Mouse (Mus musculus): ENCODE measurements at regions not wholly inside any gene's neighbourhood (a gene's known extent, or its start where the extent isn't known, plus 50 kb on each side); places are given as distances from the start of the nearest gene placed in this dataset.
"Not testable (repeated sequence)": the region's sequence is repeated elsewhere in the genome, so short reads cannot be mapped to it uniquely, and the experiment has no call there.

DNA sequence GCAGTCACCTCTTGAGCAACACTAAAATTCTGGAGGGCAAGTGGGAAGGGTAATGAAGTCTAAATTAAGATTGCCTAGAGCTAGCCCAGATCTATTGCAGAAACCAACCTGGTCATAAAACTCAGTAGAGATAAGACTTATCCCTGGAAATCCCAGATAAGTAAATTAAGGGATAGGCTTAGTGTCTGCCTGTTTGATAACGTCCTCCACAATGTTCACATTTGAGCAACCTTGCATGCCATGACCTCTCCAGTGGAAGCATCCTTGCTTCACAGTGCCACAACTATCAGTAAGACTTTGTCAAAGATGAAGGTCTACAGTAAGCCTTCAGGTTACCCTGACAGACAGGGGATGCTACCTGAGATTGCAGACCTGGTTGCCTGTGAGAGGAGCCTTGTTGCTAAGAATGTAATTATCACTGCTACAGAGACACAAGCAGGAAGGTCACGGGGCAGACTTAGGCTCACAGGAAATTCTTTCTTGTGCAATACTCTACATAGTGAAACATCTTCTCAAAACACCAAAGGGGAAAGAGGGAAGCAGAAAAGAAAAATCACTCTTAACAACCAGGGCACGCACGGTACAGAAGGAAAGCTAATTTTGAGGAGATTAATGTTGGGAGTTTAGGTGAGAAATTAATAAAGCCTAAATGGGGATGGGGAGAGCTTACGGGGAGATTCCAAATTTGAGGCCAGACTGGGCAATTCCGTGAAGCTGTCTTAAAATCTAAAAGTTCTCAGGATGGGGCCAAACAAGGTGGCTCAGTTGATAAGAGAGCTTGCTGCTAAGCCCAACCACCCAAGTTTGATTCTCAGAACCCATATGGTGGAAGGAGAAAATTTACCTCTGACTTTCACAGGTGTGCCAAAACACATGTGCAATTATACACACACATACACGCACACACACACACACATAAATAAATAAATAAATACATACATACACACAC lies 56.9 kb upstream of the Prdm9 start:
- Histone ChIP-seq H3K27ac (ENCODE audit: low read depth, low read length) (no peak overlapping the region), H3K9ac (ENCODE audit: low read length) (no peak overlapping the region), H3K4me1 (ENCODE audit: control insufficient read depth, insufficient read depth, low read length) (no peaks in the 10 kb centered on the region), H3K4me2 (ENCODE audit: low read length) (no peak overlapping the region), H3K27me3 (replicated peaks; ENCODE audit: control insufficient read depth, insufficient read depth, low read length) (no peaks in the 10 kb centered on the region), H3K36me3 (ENCODE audit: control insufficient read depth, insufficient read depth, low read length) (no peaks in the 10 kb centered on the region), H3K4me3 (ENCODE audit: low read depth, low read length) (no peak overlapping the region), H3K9me3 (replicated peaks; ENCODE audit: control insufficient read depth, low read length) (no peaks in the 10 kb centered on the region)
- no peak for DNase-seq (ENCODE audit: low spot score)
- WGBS = 86% methylated on average over 7 of the region's 7 CpGs
- no peak for ATAC-seq

DNA sequence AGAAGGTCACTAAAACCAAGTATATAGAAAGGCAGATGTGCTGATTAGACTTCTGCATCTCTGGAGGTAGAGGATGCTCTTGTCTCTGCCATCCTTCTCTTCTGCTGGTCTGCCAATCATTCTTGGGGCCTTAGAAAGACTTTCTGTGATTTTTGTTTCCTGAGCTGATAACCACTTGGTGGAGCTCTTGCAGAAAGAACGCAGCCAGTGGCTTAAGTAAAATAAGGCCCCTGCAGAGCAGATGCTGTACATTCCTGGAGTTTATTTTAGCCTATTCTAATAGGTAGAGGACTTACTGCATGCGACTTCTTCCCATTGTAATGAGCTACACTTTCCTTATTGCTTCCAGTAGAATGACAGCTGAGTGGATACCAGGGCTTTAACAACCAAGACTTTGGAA lies 58.8 kb upstream of the Prdm9 start:
- Histone ChIP-seq H3K9ac (ENCODE audit: low read length) (no peak overlapping the region), H3K27me3 (replicated peaks; ENCODE audit: control insufficient read depth, insufficient read depth, low read length) (no peaks in the 10 kb centered on the region), H3K36me3 (ENCODE audit: control insufficient read depth, insufficient read depth, low read length) (no peaks in the 10 kb centered on the region), H3K9me3 (replicated peaks; ENCODE audit: control insufficient read depth, low read length) (no peaks in the 10 kb centered on the region), H3K4me1 (ENCODE audit: control insufficient read depth, insufficient read depth, low read length) (no peaks in the 10 kb centered on the region), H3K4me2 (ENCODE audit: low read length) (no peak overlapping the region), H3K27ac (ENCODE audit: low read depth, low read length) (no peak overlapping the region), H3K4me3 (ENCODE audit: low read depth, low read length) (no peak overlapping the region)
- no peak for ATAC-seq
- peak; percentile 57 for DNase-seq (ENCODE audit: low spot score)
- WGBS = 5% methylated on average over 2 of the region's 2 CpGs

GRCm38 (mm10) chr17:15630792-15631191 lies 66.6 kb upstream of the Prdm9 start:
- no peak for DNase-seq (ENCODE audit: low spot score)
- Histone ChIP-seq H3K36me3 (ENCODE audit: control insufficient read depth, insufficient read depth, low read length) (no peaks in the 10 kb centered on the region), H3K9ac (ENCODE audit: low read length) (no peak overlapping the region), H3K27me3 (replicated peaks; ENCODE audit: control insufficient read depth, insufficient read depth, low read length) (no peaks in the 10 kb centered on the region), H3K4me3 (ENCODE audit: low read depth, low read length) (no peak overlapping the region), H3K27ac (ENCODE audit: low read depth, low read length) (no peak overlapping the region), H3K4me1 (ENCODE audit: control insufficient read depth, insufficient read depth, low read length) (no peaks in the 10 kb centered on the region), H3K4me2 (ENCODE audit: low read length) (no peak overlapping the region), H3K9me3 (replicated peaks; ENCODE audit: control insufficient read depth, low read length) (no peaks in the 10 kb centered on the region)
- 86% methylated on average over 5 of the region's 5 CpGs for WGBS
- ATAC-seq = no peak

DNA sequence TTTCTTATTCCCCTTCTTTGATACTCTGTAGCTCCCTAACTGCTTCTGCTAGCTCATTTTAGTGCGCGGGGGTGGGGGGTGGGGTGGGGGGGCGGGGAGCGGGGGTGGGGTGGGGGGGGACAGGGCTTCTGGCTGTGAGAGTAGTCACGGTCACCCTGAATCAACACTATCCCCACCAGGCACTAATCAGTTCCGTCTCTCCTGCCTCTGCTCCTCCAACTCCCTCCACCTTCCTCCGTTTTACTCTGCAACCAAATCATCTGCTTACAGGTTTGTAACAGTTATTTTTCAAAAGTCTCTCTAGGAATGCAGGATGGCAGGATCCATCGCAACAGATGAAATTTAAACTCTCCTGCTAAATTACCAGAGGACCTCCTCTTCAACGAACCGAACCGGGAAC lies 67.5 kb upstream of the Prdm9 start:
- no peaks in the 10 kb centered on the region for H3K9me3 ChIP-seq (replicated peaks; ENCODE audit: control insufficient read depth, low read length)
- H3K4me1 ChIP-seq (ENCODE audit: control insufficient read depth, insufficient read depth, low read length) = no peaks in the 10 kb centered on the region
- no peaks in the 10 kb centered on the region for H3K27me3 ChIP-seq (replicated peaks; ENCODE audit: control insufficient read depth, insufficient read depth, low read length)
- H3K27ac ChIP-seq (ENCODE audit: low read depth, low read length) = no peak overlapping the region
- H3K4me3 ChIP-seq (ENCODE audit: low read depth, low read length) = no peak overlapping the region
- WGBS = 30% methylated on average over 11 of the region's 11 CpGs
- no peak for ATAC-seq
- no peak for DNase-seq (ENCODE audit: low spot score)
- H3K4me2 ChIP-seq (ENCODE audit: low read length) = no peak overlapping the region
- no peak overlapping the region for H3K9ac ChIP-seq (ENCODE audit: low read length)
- no peaks in the 10 kb centered on the region for H3K36me3 ChIP-seq (ENCODE audit: control insufficient read depth, insufficient read depth, low read length)

GRCm38 (mm10) chr17:15632090-15632489 lies 67.9 kb upstream of the Prdm9 start:
- DNase-seq (ENCODE audit: low spot score) = no peak
- H3K4me3 ChIP-seq (ENCODE audit: low read depth, low read length) = no peak overlapping the region
- H3K36me3 ChIP-seq (ENCODE audit: control insufficient read depth, insufficient read depth, low read length) = no peaks in the 10 kb centered on the region
- H3K27ac ChIP-seq (ENCODE audit: low read depth, low read length) = no peak overlapping the region
- no peaks in the 10 kb centered on the region for H3K27me3 ChIP-seq (replicated peaks; ENCODE audit: control insufficient read depth, insufficient read depth, low read length)
- H3K9ac ChIP-seq (ENCODE audit: low read length) = no peak overlapping the region
- no peak for ATAC-seq
- H3K4me1 ChIP-seq (ENCODE audit: control insufficient read depth, insufficient read depth, low read length) = no peaks in the 10 kb centered on the region
- 36% methylated on average over 1 of the region's 1 CpGs for WGBS
- no peaks in the 10 kb centered on the region for H3K9me3 ChIP-seq (replicated peaks; ENCODE audit: control insufficient read depth, low read length)
- no peak overlapping the region for H3K4me2 ChIP-seq (ENCODE audit: low read length)

DNA sequence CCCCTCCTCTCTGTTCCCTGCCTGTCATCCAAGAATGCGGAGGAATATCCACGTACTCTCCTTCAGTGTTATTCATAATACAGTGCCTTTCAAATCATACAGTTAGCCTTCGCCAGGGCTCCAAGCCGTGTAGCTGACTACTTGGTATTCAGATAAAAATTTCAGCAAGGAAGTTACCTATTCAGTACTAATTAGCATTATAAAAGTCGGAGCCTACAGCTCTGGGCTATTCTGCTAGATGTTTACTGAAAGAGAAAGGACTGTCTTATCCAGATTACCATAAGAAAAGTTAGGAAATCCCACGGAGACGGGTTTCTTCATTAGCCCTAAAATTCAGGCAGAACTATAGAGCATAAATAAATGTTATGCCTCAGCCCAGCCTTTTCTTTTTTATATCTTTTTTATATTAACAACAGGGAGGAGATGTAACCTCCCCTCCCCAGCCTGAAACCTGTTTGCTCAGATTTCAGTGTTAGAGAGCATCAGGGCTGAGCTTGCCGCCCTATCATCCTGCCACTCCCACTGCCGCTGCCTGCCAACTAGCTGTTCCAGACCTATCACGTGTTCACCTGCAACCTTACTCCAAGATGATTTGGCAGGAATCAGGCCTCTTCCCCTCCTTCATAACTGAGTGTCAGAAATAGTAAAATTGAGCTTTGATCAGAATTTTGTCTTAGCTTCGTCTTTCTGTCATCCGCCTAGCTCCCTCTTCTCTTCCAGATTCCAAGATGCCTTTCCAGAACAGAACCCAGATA lies 65.5 kb upstream of the Chd1 start:
- not testable (repeated sequence) for H3K27me3 ChIP-seq (replicated peaks; ENCODE audit: control insufficient read depth, insufficient read depth, low read length); H3K9me3 ChIP-seq (replicated peaks; ENCODE audit: control insufficient read depth, low read length); H3K4me3 ChIP-seq (ENCODE audit: low read depth, low read length); H3K9ac ChIP-seq (ENCODE audit: low read length); H3K4me1 ChIP-seq (ENCODE audit: control insufficient read depth, insufficient read depth, low read length); H3K27ac ChIP-seq (ENCODE audit: low read depth, low read length); ATAC-seq; H3K36me3 ChIP-seq (ENCODE audit: control insufficient read depth, insufficient read depth, low read length); H3K4me2 ChIP-seq (ENCODE audit: low read length)
- 38% methylated on average over 12 of the region's 12 CpGs for WGBS
- peak; percentile 4 for DNase-seq (ENCODE audit: low spot score)

DNA sequence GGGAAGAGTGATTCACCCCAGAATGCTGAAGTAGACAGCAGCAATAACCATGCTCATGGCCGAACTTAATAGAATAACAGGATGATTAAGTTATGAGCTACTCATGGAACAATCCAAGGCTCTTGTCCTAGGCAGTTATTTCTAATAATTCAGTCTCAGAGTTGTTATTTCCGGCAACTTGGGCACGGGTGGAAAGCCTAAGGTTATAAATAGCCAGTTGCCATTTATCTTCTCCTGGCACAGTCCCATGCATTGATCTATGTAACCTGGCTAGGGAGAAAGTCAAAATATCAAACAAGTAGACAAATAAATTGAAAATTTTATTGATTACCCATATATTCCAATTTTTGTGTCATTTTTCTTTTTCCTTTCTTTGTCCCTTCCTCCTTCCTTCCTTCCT lies 64.0 kb upstream of the Chd1 start:
- H3K27me3 ChIP-seq (replicated peaks; ENCODE audit: control insufficient read depth, insufficient read depth, low read length) = no peaks in the 10 kb centered on the region
- no peak overlapping the region for H3K4me3 ChIP-seq (ENCODE audit: low read depth, low read length)

DNA sequence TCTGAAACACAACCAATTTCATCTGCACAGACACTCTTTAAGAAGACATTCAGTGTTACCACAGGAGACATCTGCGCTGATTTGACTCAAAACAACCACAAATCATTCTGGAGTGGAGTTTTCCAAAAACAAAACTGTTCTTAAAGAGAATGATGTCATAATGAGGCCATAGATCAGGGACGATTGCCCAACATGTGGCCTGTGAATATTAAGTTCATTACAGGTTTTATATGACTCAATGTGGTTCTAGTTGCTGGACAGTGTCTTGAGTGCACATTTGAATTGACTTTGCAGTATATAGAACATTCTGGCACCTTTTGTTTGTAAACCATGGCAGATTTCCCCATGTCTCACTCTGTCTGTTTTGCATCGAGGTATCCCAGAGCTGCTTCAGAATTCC lies 63.0 kb upstream of the Chd1 start:
- H3K9me3 ChIP-seq (replicated peaks; ENCODE audit: control insufficient read depth, low read length) = no peaks in the 10 kb centered on the region
- H3K4me3 ChIP-seq (ENCODE audit: low read depth, low read length) = no peak overlapping the region
- H3K27me3 ChIP-seq (replicated peaks; ENCODE audit: control insufficient read depth, insufficient read depth, low read length) = no peaks in the 10 kb centered on the region
- DNase-seq (ENCODE audit: low spot score) = no peak
- no peak overlapping the region for H3K27ac ChIP-seq (ENCODE audit: low read depth, low read length)
- WGBS = 85% methylated on average over 3 of the region's 3 CpGs
- no peak overlapping the region for H3K9ac ChIP-seq (ENCODE audit: low read length)
- H3K4me2 ChIP-seq (ENCODE audit: low read length) = no peak overlapping the region
- ATAC-seq = no peak
- no peaks in the 10 kb centered on the region for H3K4me1 ChIP-seq (ENCODE audit: control insufficient read depth, insufficient read depth, low read length)
- no peaks in the 10 kb centered on the region for H3K36me3 ChIP-seq (ENCODE audit: control insufficient read depth, insufficient read depth, low read length)

More for the DNA sequence above, 64.0 kb upstream of the Chd1 start:
- DNase-seq (ENCODE audit: low spot score) (no peak), ATAC-seq (no peak)
- H3K4me2 ChIP-seq (ENCODE audit: low read length) = no peak overlapping the region
- no peaks in the 10 kb centered on the region for H3K36me3 ChIP-seq (ENCODE audit: control insufficient read depth, insufficient read depth, low read length)
- 90% methylated on average over 3 of the region's 3 CpGs for WGBS
- no peak overlapping the region for H3K27ac ChIP-seq (ENCODE audit: low read depth, low read length)
- H3K4me1 ChIP-seq (ENCODE audit: control insufficient read depth, insufficient read depth, low read length) = no peaks in the 10 kb centered on the region
- H3K9ac ChIP-seq (ENCODE audit: low read length) = no peak overlapping the region
- H3K9me3 ChIP-seq (replicated peaks; ENCODE audit: control insufficient read depth, low read length) = no peaks in the 10 kb centered on the region

- Histone ChIP-seq H3K4me3 (ENCODE audit: low read depth, low read length) (no peak overlapping the region), H3K4me1 (ENCODE audit: control insufficient read depth, insufficient read depth, low read length) (no peaks in the 10 kb centered on the region), H3K4me2 (ENCODE audit: low read length) (no peak overlapping the region), H3K9ac (ENCODE audit: low read length) (no peak overlapping the region), H3K9me3 (replicated peaks; ENCODE audit: control insufficient read depth, low read length) (no peaks in the 10 kb centered on the region), H3K27ac (ENCODE audit: low read depth, low read length) (no peak overlapping the region), H3K36me3 (ENCODE audit: control insufficient read depth, insufficient read depth, low read length) (no peaks in the 10 kb centered on the region), H3K27me3 (replicated peaks; ENCODE audit: control insufficient read depth, insufficient read depth, low read length) (no peaks in the 10 kb centered on the region)
- ATAC-seq = no peak
- 24% methylated on average over 1 of the region's 1 CpGs for WGBS
- peak; percentile 3 for DNase-seq (ENCODE audit: low spot score)
Observed at GRCm38 (mm10) chr17:15646768-15647167, 58.0 kb upstream of the Chd1 start.

Data from forebrain, embryonic 14.5 days (tissue).